Mouse (Mus musculus) heart, adult 2 months (tissue): Measurements from ENCODE around the gene Olfr147. TPM values are rescaled to one million over a fixed set of nuclear protein-coding genes. Genes with fewer than 3 reads are reported as not detected.
"Not testable (repeated sequence)": the region's sequence is repeated elsewhere in the genome, so short reads cannot be mapped to it uniquely, and the experiment has no call there.

ENCODE experiments used
- DNase-seq, 2 experiments: peaks; one replicate each; pipeline ENCODE4 v3.0.0; 2021
- H3K27ac ChIP-seq: fragments of 200-600 bp; 2 replicates; pipeline ENCODE4 v1.8.1; 2022
- H3K27me3 ChIP-seq: fragments of 200-500 bp; 2 replicates; pipeline ENCODE4 v1.6.1; 2012; ENCODE audit warnings: mild to moderate bottlenecking, low read length, inconsistent platforms, mixed read lengths; ENCODE audit not compliant: control insufficient read depth, insufficient read depth
- H3K36me3 ChIP-seq: fragments of 200-500 bp; 2 replicates; pipeline ENCODE4 v1.6.1; 2012; ENCODE audit warnings: low read length, inconsistent platforms; ENCODE audit not compliant: control insufficient read depth, insufficient read depth
- H3K4me1 ChIP-seq: fragments of 200-500 bp; 2 replicates; pipeline ENCODE4 v1.6.1; 2011; ENCODE audit warnings: low read length; ENCODE audit not compliant: control insufficient read depth, insufficient read depth
- H3K4me3 ChIP-seq: fragments of 200-600 bp; 2 replicates; pipeline ENCODE4 v1.8.1; 2022
- H3K79me2 ChIP-seq: fragments of 200-500 bp; replicated peaks from 2 replicates; pipeline ENCODE4 v1.6.1; 2012; ENCODE audit warnings: mild to moderate bottlenecking, inconsistent platforms, low read length, moderate library complexity, mixed read lengths; ENCODE audit not compliant: control insufficient read depth, insufficient read depth
- H3K9ac ChIP-seq: fragments of 200-500 bp; 2 replicates; pipeline ENCODE4 v1.6.1; 2012; ENCODE audit warnings: low read depth, mild to moderate bottlenecking, control low read depth, inconsistent platforms, low read length, mixed read lengths
- CTCF ChIP-seq: fragments of 200-600 bp; IDR thresholded peaks from 2 replicates; pipeline ENCODE4 v1.8.1; 2022; ENCODE audit warnings: antibody characterized with exemption, mild to moderate bottlenecking, moderate library complexity
- EP300 ChIP-seq: fragments of 200-500 bp; IDR thresholded peaks from 2 replicates; pipeline ENCODE4 v1.6.1; 2011; ENCODE audit warnings: low read depth, low read length, control low read depth; ENCODE audit not compliant: insufficient read depth
- POLR2A ChIP-seq: fragments of 200-500 bp; IDR thresholded peaks from 2 replicates; pipeline ENCODE4 v1.6.1; 2011; ENCODE audit warnings: mild to moderate bottlenecking, low read depth, low read length, control low read depth; ENCODE audit not compliant: insufficient read depth
- WGBS: fragments of 180-500 bp; shearing (Covaris S2); methylation state at CpG from one replicate; pipeline ENCODE4 v1.1.7; 2018; 5-methylcytosine and 5-hydroxymethylcytosine counted together
- intact Hi-C: fragments of 180-260 bp; cut with DNase I; formaldehyde crosslinking; loops from one replicate; pipeline ENCODE4 v1.15.1; 2025
- long read RNA-seq: library from polyadenylated mRNA; stranded (forward); transcript quantifications from one replicate; pipeline ENCODE4 v2.0.0, GENCODE M21; 2021
- polyA plus RNA-seq: library from polyadenylated mRNA; depleted of rRNA; stranded (reverse); fragments of >200 nt; gene quantifications from 2 replicates; pipeline ENCODE4 v1.2.3, GENCODE M21; 2012; rRNA removed
- total RNA-seq, 2 experiments: library from RNA; stranded (reverse); gene quantifications; 2 replicates each; pipeline ENCODE4 v1.2.3; 2021

Olfr147 gene
- total RNA-seq, result not detected
- polyA plus RNA-seq, result not detected in 2 replicates
- long read RNA-seq, result 0 reads

DNA sequence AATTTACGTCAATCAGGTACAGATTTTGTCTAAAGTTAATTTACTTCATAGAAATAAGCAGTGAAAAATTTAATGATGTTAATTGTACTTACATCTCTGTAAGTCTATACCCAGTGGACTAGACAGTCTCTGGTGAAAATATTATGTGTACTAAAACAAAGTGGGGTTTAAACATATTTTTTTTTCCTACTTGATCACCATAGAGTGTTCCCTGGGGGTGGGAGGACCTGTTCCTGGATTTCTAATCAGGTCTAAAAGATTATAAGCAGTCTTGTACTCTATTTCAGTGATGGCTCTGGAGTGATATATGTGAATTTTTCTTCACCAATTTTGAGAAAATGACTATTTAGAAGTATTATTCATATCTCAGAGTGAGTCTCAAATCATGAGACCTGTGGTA lies at the start of gene Olfr147:
Olfr147 (plus strand) TSS at position 301 of the 400 bp plus-strand sequence.
- no peak within 1 kb of the TSS for H3K27ac ChIP-seq
- H3K27me3 ChIP-seq, result no peaks in the 10 kb centered on the region
- DNase-seq, result no peak
- no peaks in the 10 kb centered on the region for H3K36me3 ChIP-seq
- H3K79me2 ChIP-seq, result no peaks in the 10 kb centered on the region
- no peak within 1 kb of the TSS for H3K4me3 ChIP-seq
- intact Hi-C loops, result no loop called here
- no peaks in the 10 kb centered on the region for H3K4me1 ChIP-seq
- no peak within 1 kb of the TSS for H3K9ac ChIP-seq
- TF ChIP-seq EP300 (no peak), CTCF (no peak), POLR2A (no peak)
- 63% methylated on average over 1 of the region's 1 CpGs for WGBS

GRCm38 (mm10) chr9:38366596-38366995 lies 34.9 kb upstream of the Olfr147 start, which contains the start of gene Olfr250:
Gene Olfr250, plus strand, starts transcription at chr9:38366896.
- H3K27ac ChIP-seq, result no peak within 1 kb of the TSS
- H3K36me3 ChIP-seq, result no peaks in the 10 kb centered on the region
- 82% methylated on average over 2 of the region's 2 CpGs for whole genome bisulfite sequencing
- no peaks in the 10 kb centered on the region for H3K79me2 ChIP-seq
- TF ChIP-seq POLR2A (no peak), EP300 (no peak), CTCF (no peak)
- H3K4me1 ChIP-seq, result no peaks in the 10 kb centered on the region
- no peak within 1 kb of the TSS for H3K9ac ChIP-seq
- intact Hi-C loops, result no loop called here
- H3K27me3 ChIP-seq, result no peaks in the 10 kb centered on the region
- H3K4me3 ChIP-seq, result no peak within 1 kb of the TSS
- DNase-seq, result no peak

DNA sequence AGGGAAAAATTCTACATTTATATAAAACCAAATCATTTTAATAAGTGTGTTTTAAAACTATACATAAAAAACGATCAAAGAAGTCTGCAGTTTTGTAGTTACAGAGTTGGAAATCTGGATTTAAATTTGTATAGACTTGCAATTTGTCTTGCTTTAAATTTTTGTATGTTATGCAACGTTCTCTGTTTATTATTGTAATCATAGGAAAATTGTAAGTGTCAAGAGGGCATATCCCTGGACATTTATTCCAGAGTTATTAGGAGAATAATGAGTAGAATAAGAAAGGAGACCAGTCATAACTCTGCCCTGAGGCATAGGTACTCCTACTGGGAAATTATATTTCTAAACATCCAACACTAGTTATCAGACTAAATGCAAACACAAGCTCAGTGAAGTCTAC lies 24.7 kb upstream of the Olfr147 start, which contains the start of gene Olfr251:
Olfr251 (plus strand) TSS at position 301 of the 400 bp plus-strand sequence.
- H3K4me3 ChIP-seq, result no peak within 1 kb of the TSS
- H3K9ac ChIP-seq, result no peak within 1 kb of the TSS
- no peak for DNase-seq

DNA sequence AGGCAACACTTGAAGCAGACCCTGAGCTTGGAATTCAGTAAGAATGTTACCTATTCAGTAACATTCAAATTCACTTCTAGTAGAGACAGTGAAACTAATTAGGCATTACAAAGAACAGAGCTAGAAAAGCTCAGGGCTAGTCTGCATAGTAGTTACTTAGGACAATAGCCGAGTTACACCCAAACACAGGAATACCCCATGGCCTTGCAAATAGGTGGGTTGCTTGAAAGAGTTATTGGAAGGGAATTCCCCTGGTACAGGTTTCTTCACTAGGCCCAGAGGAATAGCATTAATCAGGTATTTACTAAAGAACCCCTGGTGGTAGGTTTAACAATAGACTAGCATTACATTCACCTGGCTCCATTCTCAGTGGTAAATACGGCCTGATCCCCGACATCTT lies 6.0 kb downstream of the Olfr147 start:
- H3K27me3 ChIP-seq, H3K79me2 ChIP-seq, H3K4me1 ChIP-seq, H3K36me3 ChIP-seq, intact Hi-C loops, H3K4me3 ChIP-seq, H3K9ac ChIP-seq, DNase-seq, H3K27ac ChIP-seq: not testable (repeated sequence)
- WGBS, result 90% methylated on average over 3 of the region's 3 CpGs

More for the DNA sequence above, 24.7 kb upstream of the Olfr147 start, which contains the start of gene Olfr251:
- H3K27ac ChIP-seq, result no peak within 1 kb of the TSS
- WGBS, result 41% methylated on average over 2 of the region's 2 CpGs
- TF ChIP-seq CTCF (no peak), EP300 (no peak), POLR2A (no peak)
- H3K36me3 ChIP-seq, result no peaks in the 10 kb centered on the region
- H3K4me1 ChIP-seq, result no peaks in the 10 kb centered on the region
- H3K79me2 ChIP-seq, result no peaks in the 10 kb centered on the region
- intact Hi-C loops, result no loop called here
- no peaks in the 10 kb centered on the region for H3K27me3 ChIP-seq

DNA sequence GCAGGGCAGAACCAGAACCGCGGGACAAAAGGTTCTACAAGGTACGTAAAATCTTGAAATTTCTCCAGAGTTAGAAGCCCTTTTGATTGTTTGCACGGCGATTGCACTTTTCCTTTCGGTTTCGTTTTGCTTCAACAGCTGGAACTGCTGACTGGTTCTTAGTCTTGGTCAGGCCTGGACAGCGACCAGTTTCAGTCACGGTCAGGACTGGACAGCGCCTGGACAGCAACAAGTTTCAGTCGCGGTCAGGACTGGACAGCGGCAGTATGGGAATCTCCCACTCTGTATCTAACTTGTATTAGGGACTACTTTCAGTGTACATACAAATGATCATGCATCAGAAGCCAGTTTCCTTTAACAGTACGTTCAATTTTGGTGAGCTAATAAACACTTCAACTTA lies 12.0 kb downstream of the Olfr147 start:
- H3K9ac ChIP-seq, H3K4me1 ChIP-seq, H3K27me3 ChIP-seq, H3K27ac ChIP-seq, intact Hi-C loops, H3K4me3 ChIP-seq, H3K79me2 ChIP-seq, DNase-seq, H3K36me3 ChIP-seq: not testable (repeated sequence)
- 90% methylated on average over 14 of the region's 14 CpGs for WGBS

DNA sequence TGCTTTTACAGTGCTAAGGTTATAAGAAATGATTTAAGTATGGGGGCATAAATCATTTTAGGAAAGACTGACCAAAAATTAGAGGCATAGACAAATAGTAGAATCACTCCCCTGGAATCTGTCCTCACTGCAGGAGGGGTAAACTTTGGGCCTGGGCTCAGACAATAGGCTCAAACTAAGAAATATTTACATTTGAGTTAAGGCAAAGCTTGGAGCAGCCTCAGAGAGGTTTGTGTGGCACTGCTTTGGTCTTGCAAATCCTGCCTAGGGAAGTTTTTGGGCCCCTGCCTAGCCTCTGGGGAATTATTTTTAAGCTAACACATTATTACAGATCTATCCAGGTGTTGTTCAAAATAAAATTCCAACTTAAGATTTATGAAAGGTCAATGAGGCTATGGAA lies 22.3 kb downstream of the Olfr147 start:
- no peaks in the 10 kb centered on the region for H3K4me1 ChIP-seq
- H3K4me3 ChIP-seq, result no peak overlapping the region
- no peak for TF ChIP-seq EP300
- no peak for TF ChIP-seq CTCF
- TF ChIP-seq POLR2A, result no peak
- no peak overlapping the region for H3K27ac ChIP-seq
- no peaks in the 10 kb centered on the region for H3K27me3 ChIP-seq
- no peaks in the 10 kb centered on the region for H3K36me3 ChIP-seq
- H3K79me2 ChIP-seq, result no peaks in the 10 kb centered on the region
- DNase-seq, result no peak
- no peak overlapping the region for H3K9ac ChIP-seq
- intact Hi-C loops, result no loop called here
